Mouse (Mus musculus): ENCODE results near the gene Dtx2. TPM values are rescaled to one million over a fixed set of nuclear protein-coding genes. Genes with fewer than 3 reads are reported as not detected.
A peak's percentile ranks its signal among the peaks of the same experiment; 100 is the strongest.

The Dtx2 gene
- polyA plus RNA-seq, 1 experiment from 2014 or later: 25.5 TPM

DNA sequence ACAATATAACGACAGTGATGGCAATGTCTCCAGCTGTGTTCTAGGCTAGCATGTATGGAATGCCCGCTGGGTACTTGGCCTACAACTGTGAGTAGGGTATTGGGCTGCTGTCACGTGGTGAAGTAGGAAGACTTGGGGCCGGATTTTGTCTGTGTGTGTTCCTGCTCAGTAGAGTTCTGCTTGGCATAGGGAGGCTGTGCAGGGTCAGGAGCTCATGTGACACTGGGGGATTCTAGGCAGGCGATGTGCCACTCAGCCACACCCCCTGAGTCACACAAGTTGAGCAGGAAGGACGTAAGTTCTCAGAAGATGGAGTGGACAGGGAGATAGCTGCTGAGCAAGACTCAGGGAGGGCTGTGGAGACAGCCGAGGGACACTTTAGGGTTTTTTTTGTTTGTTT lies 13.1 kb downstream of the Dtx2 start:
- WGBS: 87% methylated on average over 7 of the region's 7 CpGs
- no peak overlapping the region for H3K4me2 ChIP-seq
- peaks cover 3% of the 10 kb centered on the region for H3K4me1 ChIP-seq
- H3K27ac ChIP-seq: no peak overlapping the region
- no peak for ATAC-seq
- H3K9ac ChIP-seq: no peak overlapping the region
- no peaks in the 10 kb centered on the region for H3K9me3 ChIP-seq (replicated peaks)
- peaks cover 31% of the 10 kb centered on the region for H3K36me3 ChIP-seq (ENCODE audit: poor library complexity, severe bottlenecking)
- no peaks in the 10 kb centered on the region for H3K27me3 ChIP-seq
- H3K4me3 ChIP-seq: no peak overlapping the region

DNA sequence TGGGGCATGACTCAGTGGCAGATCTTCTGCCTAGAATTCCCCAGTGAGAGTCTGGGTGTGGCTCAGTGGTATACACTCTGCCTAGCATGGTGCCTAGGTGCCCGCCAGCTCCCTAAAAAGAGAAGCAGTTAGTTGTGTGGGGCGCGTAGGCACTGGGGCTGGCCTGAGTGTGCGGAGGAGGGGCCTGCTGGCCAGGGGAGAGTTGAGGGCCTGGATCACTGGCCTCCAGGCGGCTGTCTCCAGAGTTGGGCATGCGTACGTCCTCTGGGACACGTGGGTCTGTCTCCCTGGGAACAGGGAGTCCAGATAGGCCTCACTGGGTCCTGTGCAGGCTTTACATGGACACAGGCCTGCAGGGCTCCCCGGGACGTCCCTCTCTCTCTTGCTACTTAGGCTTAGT lies 20.3 kb downstream of the Dtx2 start:
- H3K4me3 ChIP-seq: no peak overlapping the region
- H3K9me3 ChIP-seq (replicated peaks): no peaks in the 10 kb centered on the region
- no peak overlapping the region for H3K9ac ChIP-seq
- peaks cover 51% of the 10 kb centered on the region for H3K36me3 ChIP-seq (ENCODE audit: poor library complexity, severe bottlenecking)
- peaks cover 16% of the 10 kb centered on the region for H3K4me1 ChIP-seq
- no peak for ATAC-seq
- H3K27ac ChIP-seq: no peak overlapping the region
- no peaks in the 10 kb centered on the region for H3K27me3 ChIP-seq
- WGBS: 90% methylated on average over 10 of the region's 10 CpGs
- H3K4me2 ChIP-seq: no peak overlapping the region

DNA sequence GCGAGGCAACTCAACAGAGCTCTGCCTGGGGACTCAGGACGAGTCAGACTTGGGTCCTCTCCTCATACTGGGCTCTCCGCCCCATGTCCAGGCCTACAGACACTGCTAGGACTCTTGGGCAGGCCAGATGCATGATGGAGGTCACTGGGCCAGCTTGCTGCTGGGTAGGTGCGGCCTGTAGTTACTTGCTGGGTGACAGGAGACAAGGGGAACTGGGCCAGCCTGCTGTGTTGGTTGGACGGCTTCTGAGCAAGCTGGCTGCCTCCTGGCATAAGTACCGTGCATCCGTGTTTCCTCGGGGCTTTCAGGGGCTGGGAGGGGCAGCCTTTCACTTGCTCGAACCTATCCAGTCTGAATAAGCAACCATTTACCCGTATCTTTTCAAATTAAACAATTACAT lies 21.0 kb downstream of the Dtx2 start:
- ATAC-seq: no peak
- 81% methylated on average over 10 of the region's 10 CpGs for WGBS
- Histone ChIP-seq H3K36me3 (ENCODE audit: poor library complexity, severe bottlenecking) (peaks cover 51% of the 10 kb centered on the region), H3K9me3 (replicated peaks) (no peaks in the 10 kb centered on the region), H3K4me1 (peaks cover 16% of the 10 kb centered on the region), H3K27ac (no peak overlapping the region), H3K4me3 (no peak overlapping the region), H3K27me3 (no peaks in the 10 kb centered on the region), H3K4me2 (no peak overlapping the region), H3K9ac (peak overlapping the region; percentile 26; the same call in 1 of the 2 replicates)

DNA sequence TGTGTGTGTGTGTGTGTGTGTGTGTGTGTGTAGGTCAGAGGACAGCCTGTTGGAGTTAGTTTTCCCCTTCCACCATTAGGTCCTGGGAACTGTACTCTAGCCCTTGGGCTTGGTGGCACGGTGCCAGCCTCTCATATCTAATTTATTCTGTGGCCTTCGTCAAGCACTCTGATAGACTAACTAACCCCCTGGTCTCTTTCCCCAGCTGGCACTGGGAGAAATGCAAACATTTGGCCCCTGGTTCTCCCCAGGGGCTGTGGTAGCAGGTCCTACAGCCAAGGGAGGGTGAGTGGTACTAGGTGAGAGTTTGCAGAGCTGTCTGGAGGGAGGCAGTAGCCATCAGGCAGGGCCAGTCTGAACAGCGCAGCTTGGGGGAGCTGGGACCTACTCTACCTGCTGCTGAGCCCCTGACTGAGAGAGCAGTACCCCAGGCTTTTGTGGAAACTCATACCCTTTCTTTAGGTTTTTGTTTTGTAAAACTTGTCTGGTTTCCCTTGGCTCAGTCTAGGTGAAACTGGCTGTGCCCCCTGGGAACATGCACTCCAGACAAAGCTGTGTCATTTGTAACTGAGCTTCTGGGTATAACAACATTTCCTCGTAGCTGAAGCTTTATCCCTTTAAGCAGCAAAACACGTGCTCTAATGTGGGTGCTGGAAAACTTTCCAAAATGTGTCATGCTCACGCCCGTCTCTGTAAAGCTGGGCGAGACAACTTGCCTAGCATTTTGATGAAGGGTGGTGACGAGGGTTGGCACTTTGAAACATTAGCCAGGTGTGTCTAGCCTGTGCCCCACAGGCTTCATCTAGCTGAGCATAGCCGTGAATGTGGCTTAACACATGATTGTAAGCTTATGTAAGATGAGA lies 21.6 kb downstream of the Dtx2 start:
- H3K27me3 ChIP-seq: no peaks in the 10 kb centered on the region
- H3K4me3 ChIP-seq: no peak overlapping the region
- peaks cover 16% of the 10 kb centered on the region for H3K4me1 ChIP-seq
- H3K9ac ChIP-seq: 0 out of 2 replicates have a peak overlapping the region, but pooled peaks have one; percentile 35
- no peak overlapping the region for H3K4me2 ChIP-seq
- peaks cover 46% of the 10 kb centered on the region for H3K36me3 ChIP-seq (ENCODE audit: poor library complexity, severe bottlenecking)
- peak overlapping the region; percentile 36 for H3K27ac ChIP-seq
- 66% methylated on average over 10 of the region's 10 CpGs for WGBS
- H3K9me3 ChIP-seq (replicated peaks): no peaks in the 10 kb centered on the region
- no peak for ATAC-seq

DNA sequence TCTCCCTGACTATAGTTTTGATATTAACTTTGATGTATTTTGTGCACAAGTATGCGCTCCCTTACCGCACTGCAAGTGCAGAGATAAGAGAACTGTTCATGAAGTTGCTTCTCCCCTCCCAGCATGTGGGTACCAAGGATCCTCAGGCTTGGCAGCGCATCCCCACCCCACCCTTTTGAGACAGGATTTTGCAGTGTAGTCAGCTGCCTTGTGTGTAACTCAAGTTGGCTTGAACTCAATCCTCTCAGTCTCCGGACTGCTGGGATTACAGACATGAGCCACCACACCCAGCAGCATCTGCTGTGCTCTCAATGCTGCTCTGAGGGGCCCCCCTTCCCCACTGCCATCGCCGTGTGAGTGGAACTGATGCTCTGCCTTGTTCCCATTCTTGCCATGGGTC lies 22.7 kb downstream of the Dtx2 start:
- Histone ChIP-seq H3K9ac (no peak overlapping the region), H3K36me3 (ENCODE audit: poor library complexity, severe bottlenecking) (peaks cover 44% of the 10 kb centered on the region), H3K4me3 (no peak overlapping the region), H3K4me1 (peaks cover 16% of the 10 kb centered on the region), H3K27ac (no peak overlapping the region; the same call in 1 of the 2 replicates), H3K9me3 (replicated peaks) (no peaks in the 10 kb centered on the region), H3K27me3 (no peaks in the 10 kb centered on the region), H3K4me2 (no peak overlapping the region)
- 0 out of 2 replicates have a peak, but pooled peaks have one; percentile 33 for ATAC-seq
- WGBS: 80% methylated on average over 6 of the region's 6 CpGs

DNA sequence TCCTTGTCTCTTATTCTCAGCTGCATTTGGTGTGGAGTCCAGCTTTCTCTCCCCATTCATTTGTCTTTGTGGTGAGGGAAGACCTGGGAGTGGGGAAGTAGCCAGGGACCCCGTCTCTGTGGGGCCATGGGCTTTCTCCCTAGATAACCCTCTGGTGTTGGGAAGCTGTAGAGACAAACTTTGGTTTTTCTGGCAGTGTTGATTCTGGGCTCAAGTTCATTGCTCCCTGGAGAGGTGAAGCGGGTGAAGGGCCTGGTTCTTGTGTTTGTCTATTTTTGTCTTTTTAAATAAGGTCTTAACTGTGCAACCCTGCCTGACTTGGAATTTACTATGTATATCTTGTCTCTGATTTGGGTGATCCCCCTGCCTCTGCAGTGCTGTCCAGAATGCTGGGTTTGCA lies 24.1 kb downstream of the Dtx2 start:
- no peak overlapping the region for H3K4me3 ChIP-seq

DNA sequence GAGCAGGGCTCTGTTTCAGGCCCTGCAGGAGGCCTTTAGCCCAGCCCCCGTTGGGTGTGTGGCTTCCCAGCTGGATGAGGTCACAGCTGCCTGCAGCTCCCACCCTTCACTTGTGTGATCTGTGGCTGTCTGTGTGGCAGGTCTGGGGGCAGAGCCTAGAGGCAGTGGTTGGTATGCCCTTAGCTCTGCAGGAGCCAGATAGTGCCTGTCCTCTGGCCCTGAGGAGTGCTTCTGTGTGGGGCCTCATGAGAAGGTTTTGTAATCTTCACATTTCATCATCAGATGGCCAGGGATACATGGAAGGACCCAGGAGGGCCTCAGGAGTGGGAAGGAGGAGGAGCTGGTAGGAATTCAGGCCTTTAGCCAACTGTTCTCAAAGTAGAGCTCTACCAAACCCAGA lies 25.3 kb downstream of the Dtx2 start:
- H3K4me2 ChIP-seq: no peak overlapping the region
- 32% methylated on average over 1 of the region's 1 CpGs for WGBS

More for the DNA sequence above, 24.1 kb downstream of the Dtx2 start:
- WGBS: 86% methylated on average over 2 of the region's 2 CpGs
- no peak overlapping the region for H3K4me2 ChIP-seq
- ATAC-seq: no peak
- peaks cover 16% of the 10 kb centered on the region for H3K4me1 ChIP-seq
- H3K9ac ChIP-seq: no peak overlapping the region
- H3K27ac ChIP-seq: no peak overlapping the region
- H3K9me3 ChIP-seq (replicated peaks): no peaks in the 10 kb centered on the region
- H3K27me3 ChIP-seq: no peaks in the 10 kb centered on the region
- peaks cover 37% of the 10 kb centered on the region; the same call in 1 of the 2 replicates for H3K36me3 ChIP-seq (ENCODE audit: poor library complexity, severe bottlenecking)

DNA sequence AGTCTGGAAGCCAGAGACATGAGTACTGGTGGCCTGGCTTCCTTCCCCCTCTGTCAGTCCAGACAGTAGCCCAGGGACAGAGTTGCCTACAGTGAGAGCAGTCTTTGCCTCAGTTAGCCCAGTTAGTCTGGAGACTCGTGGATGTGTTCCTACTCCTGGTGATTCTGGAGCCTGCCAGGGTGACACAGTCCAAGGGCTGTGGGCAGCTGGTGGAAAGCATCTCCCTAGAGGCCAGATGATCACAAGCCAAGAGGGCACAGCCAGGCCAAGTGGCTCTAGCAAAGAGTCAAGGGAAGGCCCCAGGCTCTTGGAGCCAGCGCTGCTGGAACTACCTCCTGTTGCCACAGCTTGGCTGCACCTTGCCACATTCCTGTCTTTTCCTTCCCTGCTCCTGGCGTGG lies 31.1 kb downstream of the Dtx2 start:
- no peak for ATAC-seq
- Histone ChIP-seq H3K9ac (no peak overlapping the region), H3K36me3 (ENCODE audit: poor library complexity, severe bottlenecking) (peaks cover 72% of the 10 kb centered on the region), H3K4me2 (no peak overlapping the region), H3K27me3 (no peaks in the 10 kb centered on the region), H3K4me3 (no peak overlapping the region), H3K27ac (no peak overlapping the region), H3K4me1 (no peaks in the 10 kb centered on the region), H3K9me3 (replicated peaks) (no peaks in the 10 kb centered on the region)
- 93% methylated on average over 3 of the region's 3 CpGs for whole genome bisulfite sequencing

More for the DNA sequence above, 25.3 kb downstream of the Dtx2 start:
- ATAC-seq: no peak
- no peak overlapping the region for H3K9ac ChIP-seq
- peaks cover 34% of the 10 kb centered on the region for H3K36me3 ChIP-seq (ENCODE audit: poor library complexity, severe bottlenecking)
- H3K27me3 ChIP-seq: no peaks in the 10 kb centered on the region
- no peaks in the 10 kb centered on the region for H3K9me3 ChIP-seq (replicated peaks)
- no peak overlapping the region; the same call in 1 of the 2 replicates for H3K27ac ChIP-seq
- peaks cover 16% of the 10 kb centered on the region for H3K4me1 ChIP-seq
- H3K4me3 ChIP-seq: no peak overlapping the region

DNA sequence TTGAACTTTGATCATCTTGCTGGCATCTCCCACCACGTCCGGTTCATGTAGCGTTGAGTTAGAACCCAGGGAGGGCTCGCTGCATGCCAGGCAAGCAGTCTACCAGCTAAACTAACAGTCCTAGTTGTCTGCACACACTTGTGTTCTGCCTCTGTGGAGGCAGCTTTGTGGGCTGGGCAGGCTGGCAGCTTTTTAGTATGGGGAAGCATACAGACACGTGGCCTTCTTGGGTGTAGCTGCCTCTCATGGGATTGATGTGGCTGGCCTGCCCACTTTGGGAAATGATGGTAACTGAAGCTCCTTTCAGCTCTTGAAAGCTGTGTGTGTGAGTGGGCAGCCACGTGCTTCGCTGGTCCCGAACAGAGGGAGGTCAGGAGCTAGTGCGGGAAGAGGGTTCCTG lies 32.3 kb downstream of the Dtx2 start:
- no peaks in the 10 kb centered on the region for H3K4me1 ChIP-seq
- 81% methylated on average over 9 of the region's 9 CpGs for WGBS
- H3K4me2 ChIP-seq: no peak overlapping the region
- no peaks in the 10 kb centered on the region for H3K9me3 ChIP-seq (replicated peaks)
- H3K27me3 ChIP-seq: no peaks in the 10 kb centered on the region
- H3K9ac ChIP-seq: no peak overlapping the region
- no peak overlapping the region for H3K4me3 ChIP-seq
- H3K36me3 ChIP-seq (ENCODE audit: poor library complexity, severe bottlenecking): peaks cover 78% of the 10 kb centered on the region
- no peak overlapping the region for H3K27ac ChIP-seq
- no peak for ATAC-seq

DNA sequence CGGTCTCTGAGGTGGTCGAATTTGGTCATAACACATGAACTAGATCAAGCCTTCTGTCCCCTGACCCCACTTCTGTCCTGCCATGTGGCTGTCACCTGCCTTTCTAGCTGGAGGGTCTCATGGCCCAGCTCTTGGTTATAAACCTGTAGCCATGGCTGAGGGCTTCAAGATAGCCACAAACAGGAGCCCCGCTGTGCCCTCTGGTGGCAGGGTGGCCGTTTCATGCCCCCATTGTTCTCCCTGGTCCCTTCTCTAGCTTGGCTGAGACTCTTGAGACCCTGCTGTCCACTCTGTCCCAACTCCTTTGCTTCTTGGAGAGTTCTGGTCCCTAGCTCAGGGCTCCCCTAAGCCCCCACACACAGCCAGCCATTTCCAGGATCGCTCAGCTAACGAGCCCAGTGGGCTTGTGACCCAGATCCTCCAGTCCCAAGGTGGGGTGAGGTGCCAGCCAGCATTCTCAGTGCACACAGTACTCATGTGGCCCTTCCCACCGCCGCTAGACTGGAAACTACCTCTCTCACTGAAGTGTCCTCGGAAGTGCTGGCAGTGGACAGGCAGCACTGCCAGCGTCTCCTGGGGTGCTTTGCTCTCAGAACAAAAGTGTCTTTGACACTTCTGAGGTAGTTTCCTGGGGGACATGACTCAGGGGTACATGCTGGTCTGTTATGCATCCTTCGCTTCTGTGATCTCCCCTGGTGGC lies 33.2 kb downstream of the Dtx2 start:
- Histone ChIP-seq H3K36me3 (ENCODE audit: poor library complexity, severe bottlenecking) (peaks cover 83% of the 10 kb centered on the region), H3K27ac (no peak overlapping the region), H3K27me3 (no peaks in the 10 kb centered on the region), H3K9ac (no peak overlapping the region), H3K4me2 (no peak overlapping the region), H3K9me3 (replicated peaks) (no peaks in the 10 kb centered on the region), H3K4me1 (no peaks in the 10 kb centered on the region), H3K4me3 (no peak overlapping the region)
- WGBS: 81% methylated on average over 11 of the region's 11 CpGs
- ATAC-seq: no peak

DNA sequence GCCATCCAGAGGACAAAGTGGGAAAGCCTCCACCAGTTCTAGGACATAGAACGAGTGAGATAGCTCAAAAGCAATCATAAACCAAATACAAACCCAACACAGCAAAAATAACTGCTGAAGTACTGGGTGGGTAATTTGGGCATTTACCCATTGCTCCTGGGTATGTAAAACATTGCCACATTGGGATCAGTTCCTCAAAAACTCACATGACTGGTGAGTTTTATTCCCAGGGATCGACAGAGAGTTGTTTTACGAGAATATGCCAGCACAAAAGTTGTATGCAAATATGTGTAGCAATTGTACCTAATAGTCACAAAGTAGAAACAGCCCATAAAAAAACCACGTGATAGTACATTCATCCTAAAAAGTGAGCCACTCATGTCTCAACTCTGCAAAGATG lies 40.3 kb downstream of the Dtx2 start:
- no peak overlapping the region for H3K4me2 ChIP-seq
- no peak for ATAC-seq
- H3K4me1 ChIP-seq: no peaks in the 10 kb centered on the region
- H3K9ac ChIP-seq: no peak overlapping the region
- peaks cover 34% of the 10 kb centered on the region for H3K36me3 ChIP-seq (ENCODE audit: poor library complexity, severe bottlenecking)
- no peak overlapping the region for H3K27ac ChIP-seq
- no peaks in the 10 kb centered on the region for H3K27me3 ChIP-seq
- H3K9me3 ChIP-seq (replicated peaks): no peaks in the 10 kb centered on the region
- 84% methylated on average over 4 of the region's 4 CpGs for WGBS
- no peak overlapping the region for H3K4me3 ChIP-seq

DNA sequence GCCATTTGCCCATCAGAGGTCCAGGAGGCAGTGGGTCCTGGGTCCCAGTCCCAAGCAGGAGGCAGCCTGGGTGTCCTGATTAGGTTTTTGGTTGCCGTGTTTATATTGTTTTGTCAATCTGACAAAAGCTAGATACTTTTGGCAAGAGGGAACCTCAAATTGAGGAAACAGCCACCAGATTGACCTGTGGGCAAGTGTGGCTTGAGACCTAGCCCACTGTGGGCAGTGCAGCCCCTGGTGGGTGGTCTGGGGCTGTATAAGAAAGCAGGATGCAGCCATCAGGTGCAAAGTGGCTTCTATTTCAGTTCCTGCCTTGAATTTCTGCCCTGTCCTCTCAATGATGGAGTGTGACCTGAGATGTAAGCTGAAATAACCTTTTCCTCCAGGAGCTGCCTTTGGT lies 40.7 kb downstream of the Dtx2 start:
- Histone ChIP-seq H3K36me3 (ENCODE audit: poor library complexity, severe bottlenecking) (peaks cover 30% of the 10 kb centered on the region), H3K27ac (no peak overlapping the region), H3K27me3 (no peaks in the 10 kb centered on the region), H3K9ac (no peak overlapping the region), H3K4me2 (no peak overlapping the region), H3K4me3 (no peak overlapping the region), H3K4me1 (no peaks in the 10 kb centered on the region), H3K9me3 (replicated peaks) (no peaks in the 10 kb centered on the region)
- WGBS: 87% methylated on average over 1 of the region's 1 CpGs
- ATAC-seq: no peak

Measured in forebrain, embryonic 13.5 days (tissue).